Mouse (Mus musculus): Measurements from ENCODE around the gene Morn1. TPM values are rescaled to one million over a fixed set of nuclear protein-coding genes. Genes with fewer than 3 reads are reported as not detected.
"Not testable (repeated sequence)": the region's sequence is repeated elsewhere in the genome, so short reads cannot be mapped to it uniquely, and the experiment has no call there.

The Morn1 gene
- polyA plus RNA-seq, 1 experiment: 7.7 TPM

GRCm38 (mm10) chr4:155078808-155079207 lies 7.6 kb upstream of the Morn1 start:
- not testable (repeated sequence) for DNase-seq (ENCODE audit: low read depth)

DNA sequence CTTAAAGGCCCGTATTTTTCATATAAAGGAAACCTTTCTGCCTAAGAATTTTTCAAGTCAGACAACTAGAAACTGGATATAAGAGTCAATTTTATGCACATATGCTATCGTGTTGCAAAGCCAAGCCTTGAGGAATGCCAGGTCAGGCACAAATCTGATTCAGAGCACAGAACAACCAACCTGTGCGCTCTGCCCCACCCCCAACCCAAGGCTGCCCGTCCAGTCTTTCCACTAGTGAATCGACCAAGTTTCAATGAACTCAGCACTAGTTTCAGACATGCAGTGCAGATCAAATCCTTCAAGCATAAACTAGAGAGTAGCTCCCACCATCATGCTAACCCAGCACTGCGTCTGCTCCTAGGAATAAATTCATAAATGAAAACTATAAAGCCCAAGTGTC lies 6.7 kb upstream of the Morn1 start:
- no peak for DNase-seq (ENCODE audit: low read depth)

- no peak for DNase-seq (ENCODE audit: low read depth)
These were observed 2.8 kb upstream of the Morn1 start for GRCm38 (mm10) chr4:155083553-155083952.

DNA sequence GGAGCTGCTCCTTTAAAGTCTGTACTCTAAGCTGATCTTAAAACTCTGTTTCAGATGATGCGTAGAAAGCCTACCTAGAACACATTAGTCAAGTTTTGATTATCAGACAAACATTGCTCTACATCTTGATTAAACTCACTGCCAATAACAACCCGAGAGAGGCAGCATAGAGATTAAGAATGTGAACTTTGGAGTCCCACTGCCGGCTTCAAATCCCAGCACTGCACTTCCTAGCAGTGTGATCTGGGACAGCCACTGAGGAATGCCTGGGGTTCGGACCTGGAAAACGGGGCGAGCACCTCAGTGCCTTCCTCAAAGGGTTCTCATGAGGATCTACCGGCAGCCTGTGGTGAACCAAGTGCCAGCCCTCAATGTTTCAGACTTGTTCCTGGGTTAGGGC lies 2.0 kb upstream of the Morn1 start:
- no peak for DNase-seq (ENCODE audit: low read depth)

GRCm38 (mm10) chr4:155085206-155086107 lies 920 bp upstream of the Morn1 start:
- DNase-seq (ENCODE audit: low read depth): no peak

- no peak for DNase-seq (ENCODE audit: low read depth)
These were observed 2.9 kb downstream of the Morn1 start for GRCm38 (mm10) chr4:155089241-155089640.

GRCm38 (mm10) chr4:155090147-155090546 lies 3.8 kb downstream of the Morn1 start:
- no peak for DNase-seq (ENCODE audit: low read depth)

DNA sequence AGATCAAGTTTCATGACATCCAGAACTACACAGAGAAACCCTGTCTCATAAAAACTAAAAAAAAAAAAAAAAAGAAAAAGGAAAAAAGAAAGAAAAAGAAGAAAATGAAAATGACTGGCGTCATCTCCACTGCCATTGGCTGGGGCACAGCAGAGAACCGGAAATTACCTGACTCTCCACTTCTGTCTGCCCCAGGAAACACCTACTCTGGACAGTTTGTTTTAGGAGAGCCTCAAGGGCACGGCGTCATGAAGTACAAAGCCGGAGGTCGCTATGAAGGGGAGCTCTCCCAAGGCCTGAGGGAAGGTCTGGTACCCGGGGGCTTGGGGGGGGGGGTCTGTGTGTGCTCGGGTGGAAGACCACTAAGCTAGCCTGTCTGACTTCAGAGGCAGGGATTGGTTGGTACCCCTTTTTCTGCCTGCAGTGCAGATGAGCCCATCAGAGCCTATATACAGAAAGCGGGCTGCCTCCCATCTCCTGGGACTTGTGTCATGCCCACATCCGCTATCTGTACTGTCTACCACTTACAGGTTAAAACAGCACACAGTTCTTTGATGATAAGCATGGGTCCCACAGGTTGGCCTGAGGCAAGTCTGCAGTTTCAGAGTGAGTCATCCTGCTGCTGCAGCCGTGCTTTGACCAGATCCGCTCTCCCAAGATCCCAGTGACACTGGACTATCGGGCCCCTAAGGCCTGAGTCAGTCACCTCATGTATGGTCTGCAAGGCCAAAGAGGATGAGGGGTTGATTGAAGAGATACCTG lies 4.5 kb downstream of the Morn1 start:
- DNase-seq (ENCODE audit: low read depth): no peak

GRCm38 (mm10) chr4:155092718-155093430 lies 6.5 kb downstream of the Morn1 start:
- no peak for DNase-seq (ENCODE audit: low read depth)

DNA sequence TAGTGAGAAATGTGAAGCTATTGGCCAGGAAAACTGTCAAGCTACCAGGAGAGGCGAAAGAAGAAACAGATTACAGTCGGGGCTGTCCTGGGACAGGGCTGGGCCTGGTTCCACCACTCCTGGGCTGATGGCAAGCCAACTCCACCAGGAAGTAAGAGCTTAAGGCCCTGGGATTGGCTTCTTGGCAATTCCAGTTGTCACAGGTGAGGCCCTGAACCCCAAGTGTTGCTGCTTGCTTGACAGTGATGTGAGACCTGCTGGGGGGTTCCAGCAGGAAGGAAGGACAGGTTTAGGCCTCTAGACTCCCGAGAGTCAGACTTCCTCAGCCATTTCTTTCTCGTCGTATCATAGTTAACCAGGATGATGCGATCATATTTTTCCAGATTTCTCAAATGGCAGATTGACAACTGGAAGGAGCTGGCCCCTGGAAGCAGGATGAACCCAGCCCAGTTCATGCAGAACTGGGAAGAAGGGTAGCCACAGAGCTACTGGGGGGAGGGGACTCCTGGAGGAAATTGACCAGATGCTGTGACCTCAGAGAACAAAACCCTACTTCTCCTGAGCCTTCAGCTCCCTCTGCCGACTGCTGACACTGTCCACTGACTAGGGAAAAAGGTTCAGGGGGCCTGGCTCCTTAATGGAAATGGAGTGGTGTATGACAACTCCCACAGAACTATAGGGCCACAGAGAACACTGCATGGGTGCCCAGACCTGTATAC lies 7.2 kb downstream of the Morn1 start:
- DNase-seq (ENCODE audit: low read depth): no peak

DNA sequence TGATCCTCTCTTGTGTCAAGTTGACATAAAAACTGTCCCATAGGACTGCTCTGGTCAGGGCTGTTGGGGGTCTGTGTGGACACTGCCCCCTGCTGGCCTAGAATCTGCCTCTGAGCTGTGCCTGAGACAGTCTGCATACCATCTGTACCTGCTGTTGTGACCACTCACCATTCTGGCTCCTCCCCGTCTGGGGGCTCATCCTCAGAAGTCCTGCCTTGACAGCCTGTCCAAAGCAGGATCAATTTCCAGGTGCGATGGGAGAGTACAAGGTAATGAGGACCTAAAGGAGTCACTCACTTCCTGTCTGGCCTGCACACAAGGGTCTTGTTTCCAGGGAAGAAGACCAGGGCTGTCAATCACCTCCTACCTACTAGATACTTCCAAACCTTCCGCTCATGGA lies 8.2 kb downstream of the Morn1 start:
- DNase-seq (ENCODE audit: low read depth): no peak

DNA sequence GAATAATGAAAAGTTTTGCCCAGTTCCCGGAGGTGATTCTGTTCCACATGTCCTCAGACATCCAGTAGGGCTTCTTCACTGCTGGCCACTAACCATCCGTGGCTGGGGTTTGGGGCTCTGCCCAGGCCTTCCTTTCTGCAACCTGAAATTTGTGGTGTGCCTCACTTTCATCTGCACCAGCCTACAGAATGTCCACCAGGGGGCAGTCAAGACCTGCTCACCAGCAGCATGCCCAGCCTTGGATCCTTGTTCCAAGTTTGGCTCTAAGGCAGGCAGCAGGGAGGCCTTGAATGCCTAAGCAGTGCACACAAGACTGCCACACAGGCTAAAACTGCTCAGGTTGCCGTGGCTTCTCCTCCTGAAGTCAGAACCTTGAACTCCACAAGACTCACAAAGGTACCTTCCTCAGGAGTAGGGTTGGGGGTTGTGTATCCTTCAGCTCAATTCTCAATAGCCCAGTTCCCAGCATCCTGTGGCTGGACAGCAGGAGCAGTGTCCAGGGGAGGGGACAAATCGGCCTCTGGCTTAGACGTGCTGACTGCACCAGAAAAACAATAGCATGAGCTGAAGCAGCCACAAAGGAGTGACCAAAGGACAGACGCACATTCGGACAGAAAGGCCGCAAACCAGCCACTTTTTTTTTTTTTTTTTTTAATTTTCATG lies 9.0 kb downstream of the Morn1 start:
- peak; percentile 28 for DNase-seq (ENCODE audit: low read depth)

GRCm38 (mm10) chr4:155095967-155096366 lies 9.6 kb downstream of the Morn1 start:
- no peak for DNase-seq (ENCODE audit: low read depth)

DNA sequence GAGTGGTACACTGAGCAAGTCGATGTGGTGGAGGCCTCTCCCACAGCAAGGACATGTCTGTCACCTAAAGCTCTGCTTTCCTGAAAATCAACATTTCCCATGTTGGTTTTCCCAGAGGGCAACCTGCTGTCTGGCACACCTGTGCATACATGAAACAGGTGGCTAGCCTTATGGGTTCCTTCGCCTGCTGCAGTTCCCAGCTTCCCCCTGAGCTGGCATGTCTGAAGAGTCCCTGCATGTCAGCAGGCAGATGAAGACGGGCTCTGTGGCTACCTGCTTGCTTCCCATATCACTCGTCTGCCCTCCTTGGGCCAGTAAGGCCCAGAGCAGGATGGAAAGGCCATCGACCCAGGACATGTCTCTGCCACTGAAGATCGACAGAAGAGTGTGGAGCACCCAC lies 11.1 kb downstream of the Morn1 start:
- no peak for DNase-seq (ENCODE audit: low read depth)

DNA sequence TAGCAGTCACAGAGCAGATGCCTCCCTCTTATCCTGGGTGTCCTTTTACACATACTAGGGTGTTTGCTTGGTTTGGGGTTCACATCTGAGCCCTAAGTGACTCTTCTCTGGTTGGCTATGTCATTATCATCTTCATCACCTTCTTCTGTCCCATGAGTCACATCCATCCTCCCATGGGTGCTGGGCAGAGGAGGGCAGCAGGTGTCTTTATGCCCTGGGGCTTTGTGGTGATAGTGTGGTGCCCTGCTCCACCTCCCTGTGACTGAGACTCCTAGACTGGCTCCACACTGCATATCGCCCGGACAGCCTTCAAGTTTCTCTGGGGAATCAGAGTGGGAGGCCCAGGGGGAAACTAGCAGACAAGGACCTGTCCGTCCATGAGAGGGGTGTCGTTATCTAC lies 12.2 kb downstream of the Morn1 start:
- DNase-seq (ENCODE audit: low read depth): no peak

DNA sequence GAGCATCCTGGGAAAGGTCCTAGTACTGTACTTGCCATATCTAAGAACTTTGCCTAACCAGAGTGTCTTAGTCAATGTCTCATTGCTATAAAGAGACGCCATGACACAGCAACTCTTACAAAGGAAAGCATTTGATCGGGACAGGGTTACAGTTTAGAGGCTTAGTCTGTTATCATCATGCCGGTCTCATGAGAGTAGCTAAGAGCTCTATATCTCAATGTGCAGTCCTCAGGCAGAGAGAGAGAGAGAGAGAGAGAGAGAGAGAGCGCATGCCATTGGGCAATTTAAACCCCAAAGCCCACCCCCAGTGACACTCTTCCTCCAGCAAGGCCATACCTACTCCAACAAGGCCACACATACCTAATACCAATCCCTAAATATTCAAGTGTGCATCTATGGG lies 21.5 kb downstream of the Morn1 start:
- DNase-seq (ENCODE audit: low read depth): no peak

DNA sequence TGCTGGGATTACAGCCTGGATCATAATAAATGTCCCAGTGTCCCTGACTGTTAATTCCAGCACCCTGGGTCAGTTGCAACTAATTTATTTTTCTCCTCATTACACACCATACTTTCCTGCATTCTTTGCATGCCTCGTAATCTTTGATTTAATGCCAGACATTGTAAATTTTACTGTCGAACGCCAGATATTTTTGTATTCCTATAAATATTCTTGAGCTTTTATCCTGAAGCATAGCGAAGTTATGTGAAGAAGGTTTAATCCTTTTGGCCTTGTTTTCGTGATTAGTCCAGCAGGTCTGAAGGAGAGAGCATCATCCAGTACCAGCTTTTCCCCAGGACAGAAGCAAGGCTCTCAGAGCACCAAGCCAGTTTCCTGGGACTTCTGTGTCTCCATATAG lies 23.1 kb downstream of the Morn1 start:
- no peak for DNase-seq (ENCODE audit: low read depth)

DNA sequence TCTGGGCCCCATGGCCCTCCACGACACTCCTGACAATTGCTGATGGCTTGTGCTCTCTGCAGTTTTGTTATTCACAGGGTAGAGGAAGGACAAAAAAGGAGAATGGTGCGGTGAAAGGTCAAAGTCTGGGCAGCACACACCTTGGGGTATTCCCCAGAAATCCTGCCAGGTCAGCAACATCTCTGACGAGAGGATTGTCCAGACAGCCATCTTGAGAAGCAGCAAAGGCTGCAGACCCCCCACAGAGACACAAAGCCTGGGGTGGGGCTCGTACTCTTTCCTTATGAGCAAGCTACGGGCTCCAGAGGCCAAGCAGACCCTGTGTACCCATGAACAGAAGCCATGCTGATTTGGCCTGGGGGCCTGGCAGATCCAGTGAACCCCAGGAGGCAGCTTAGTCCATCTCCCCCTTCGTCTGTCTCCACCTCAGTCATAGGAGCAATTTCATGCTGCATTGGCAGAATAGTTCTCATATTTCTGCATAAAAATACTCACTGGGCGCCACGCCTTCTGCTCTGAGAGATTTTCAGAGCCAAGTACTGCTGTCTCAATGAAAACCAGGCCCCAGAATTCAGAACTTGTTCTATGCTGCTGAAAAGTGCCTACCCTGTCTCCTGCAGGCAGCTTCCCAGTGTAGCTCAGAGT lies 27.5 kb downstream of the Morn1 start:
- DNase-seq (ENCODE audit: low read depth): no peak

DNA sequence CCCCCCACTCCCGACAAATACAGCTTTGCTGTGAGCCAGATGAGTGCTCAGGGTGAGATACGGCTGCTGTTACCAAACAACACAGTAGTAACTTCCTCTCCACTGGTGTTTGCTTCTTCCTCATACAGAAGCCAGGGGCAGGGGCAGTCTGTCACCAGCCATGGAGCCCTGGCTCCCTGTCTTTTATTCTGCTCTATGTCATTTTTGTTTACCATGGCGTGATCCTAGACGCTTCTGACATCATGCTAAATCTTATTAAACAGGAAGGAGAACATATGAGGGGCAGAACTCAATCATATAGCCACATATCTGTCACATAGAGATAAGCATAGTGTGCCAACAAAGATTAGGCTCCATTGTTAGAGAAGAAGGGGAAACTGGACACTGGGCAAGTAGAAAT lies 30.2 kb downstream of the Morn1 start:
- DNase-seq (ENCODE audit: low read depth): no peak

DNA sequence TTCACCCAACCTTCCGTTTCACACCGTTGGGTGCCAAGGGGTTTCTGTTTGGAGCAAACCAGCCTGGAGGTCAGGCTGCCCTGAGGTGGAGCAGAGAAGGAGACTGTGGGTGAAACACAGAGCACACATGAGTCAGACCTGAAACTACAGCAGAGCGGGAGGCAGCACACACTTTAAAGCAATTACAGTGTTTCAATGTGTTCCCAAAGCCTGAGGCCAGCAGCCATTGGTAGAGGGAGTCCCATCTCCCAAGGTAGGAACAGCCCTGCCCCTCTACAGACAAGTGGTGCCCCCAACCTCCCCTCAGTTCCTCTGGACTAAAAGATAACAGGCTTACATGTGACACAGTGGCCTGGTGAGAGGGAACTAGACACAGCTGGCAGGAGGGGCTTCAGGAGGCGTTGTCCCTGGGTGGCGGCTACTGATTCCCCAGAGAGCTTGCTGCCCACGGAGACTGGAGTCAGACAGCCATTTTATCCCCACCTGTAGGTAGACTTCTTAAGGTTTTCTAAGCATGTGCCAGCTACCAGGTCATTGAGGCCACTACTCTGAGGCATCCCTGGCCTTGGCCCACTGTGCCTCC lies 31.1 kb downstream of the Morn1 start:
- DNase-seq (ENCODE audit: low read depth): no peak
